Mouse (Mus musculus) thymus, adult 2 months (tissue): ENCODE results near the gene Lrrk1.

Source experiments
- CTCF ChIP-seq: fragments of 200-500 bp; IDR thresholded peaks from 2 replicates; pipeline ENCODE4 v1.5.1; 2012; ENCODE audit warnings: mild to moderate bottlenecking, control low read depth, low read length, moderate library complexity, borderline replicate concordance; ENCODE audit not compliant: control insufficient read depth, poor library complexity, insufficient read depth; ENCODE audit errors: extremely low read depth
- POLR2A ChIP-seq: fragments of 200-500 bp; IDR thresholded peaks from 2 replicates; pipeline ENCODE4 v1.6.1; 2012; ENCODE audit warnings: mild to moderate bottlenecking, low read length, control low read depth, moderate library complexity; ENCODE audit not compliant: control insufficient read depth, poor library complexity, insufficient read depth; ENCODE audit errors: extremely low read depth

GRCm38 (mm10) chr7:66180711-66181365 is 207.3 kb downstream of the Lrrk1 start:
- TF ChIP-seq CTCF (no peak), POLR2A (no peak)
